Mouse (Mus musculus) kidney, postnatal 36 days (tissue): ENCODE data around the gene Olfr429.
"Not testable (repeated sequence)": the region's sequence is repeated elsewhere in the genome, so short reads cannot be mapped to it uniquely, and the experiment has no call there.

ENCODE experiments used
- DNase-seq, 2 experiments: peaks; one replicate each; pipeline ENCODE4 v3.0.0; 2021 to 2022; ENCODE audit warnings: mixed read lengths in 2 of 2

The Olfr429 gene

GRCm38 (mm10) chr1:174084031-174084430, at the start of gene Olfr429:
Gene Olfr429, plus strand, starts transcription at chr1:174084331.
- DNase-seq = no peak

DNA sequence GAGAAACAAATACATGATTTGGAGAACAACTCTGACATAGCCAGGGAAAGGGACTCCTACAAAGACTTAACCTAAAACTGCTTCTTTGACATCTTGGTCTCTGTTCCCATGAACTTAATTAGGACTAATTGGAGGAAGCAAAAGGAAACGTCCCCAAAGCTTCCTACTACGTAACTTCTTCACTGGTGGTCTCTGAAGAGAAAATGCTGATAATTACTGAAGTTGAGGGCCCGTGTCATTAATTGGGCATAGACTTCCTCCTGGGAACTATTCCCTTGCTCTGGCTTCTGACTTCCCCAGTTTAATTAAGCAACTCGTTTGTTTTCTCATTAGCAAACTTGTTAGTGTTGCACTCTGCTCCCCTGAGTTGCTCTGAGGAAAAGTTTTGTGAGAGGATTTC, 48.3 kb upstream of the Olfr429 start:
- DNase-seq = no peak

- DNase-seq = no peak
Observed at GRCm38 (mm10) chr1:174038480-174038879, 45.7 kb upstream of the Olfr429 start.

GRCm38 (mm10) chr1:174040523-174041177, 43.5 kb upstream of the Olfr429 start, which contains the start of gene Olfr433:
Gene Olfr433, plus strand, starts transcription at chr1:174040705.
- peak; percentile 42 to 75 for DNase-seq

DNA sequence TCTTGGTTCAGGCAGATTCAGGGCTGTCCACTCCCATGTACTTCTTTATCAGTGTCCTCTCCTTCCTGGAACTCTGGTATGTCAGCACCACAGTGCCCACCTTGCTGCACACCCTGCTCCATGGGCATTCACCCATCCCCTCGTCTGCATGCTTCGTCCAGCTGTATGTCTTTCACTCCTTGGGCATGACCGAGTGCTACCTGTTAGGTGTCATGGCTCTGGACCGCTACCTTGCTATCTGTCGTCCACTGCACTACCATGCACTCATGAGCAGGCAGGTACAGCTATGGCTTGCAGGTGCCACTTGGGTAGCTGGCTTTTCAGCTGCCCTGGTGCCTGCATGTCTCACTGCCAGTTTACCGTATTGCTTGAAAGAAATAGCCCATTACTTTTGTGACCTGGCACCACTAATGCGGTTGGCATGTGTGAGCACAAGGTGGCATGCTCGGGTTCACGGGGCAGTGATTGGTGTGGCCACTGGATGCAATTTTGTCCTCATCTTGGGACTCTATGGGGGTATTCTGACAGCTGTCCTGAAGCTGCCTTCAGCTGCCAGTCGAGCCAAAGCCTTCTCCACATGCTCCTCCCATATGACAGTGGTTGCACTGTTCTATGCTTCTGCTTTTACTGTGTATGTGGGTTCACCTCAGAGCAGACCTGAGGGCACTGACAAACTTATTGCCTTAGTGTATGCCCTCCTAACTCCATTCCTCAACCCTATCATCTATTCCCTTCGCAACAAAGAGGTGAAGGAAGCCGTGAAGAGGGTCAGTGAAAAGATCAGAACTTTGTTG, 41.8 kb upstream of the Olfr429 start:
- not testable (repeated sequence) for DNase-seq

- no peak for DNase-seq
Observed at GRCm38 (mm10) chr1:174044431-174044830, 39.7 kb upstream of the Olfr429 start.

DNA sequence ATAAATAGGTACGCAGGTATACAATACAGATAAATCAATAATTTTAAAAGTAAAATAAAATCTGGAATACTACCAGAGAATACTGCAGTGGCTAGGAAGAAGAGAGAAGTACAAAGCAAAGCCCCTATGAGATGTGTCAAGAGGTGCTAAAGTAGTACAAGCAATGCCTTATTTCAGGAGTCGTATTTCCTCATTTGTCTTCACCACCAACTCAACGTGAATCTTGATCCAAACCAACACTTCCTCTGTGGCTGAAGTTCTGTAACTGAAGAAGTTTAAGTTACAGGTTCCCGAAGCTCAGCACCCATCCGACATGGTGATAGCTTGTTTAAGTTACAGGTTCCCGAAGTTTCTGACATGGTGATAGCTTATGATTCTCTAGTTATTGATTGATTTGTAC, 35.9 kb upstream of the Olfr429 start:
- DNase-seq = not testable (repeated sequence)

GRCm38 (mm10) chr1:174048893-174049292, 35.2 kb upstream of the Olfr429 start, which contains the start of gene Olfr432:
Gene Olfr432, plus strand, starts transcription at chr1:174049205.
- no peak for DNase-seq

- DNase-seq = not testable (repeated sequence)
Observed at GRCm38 (mm10) chr1:174049357-174049756, 34.8 kb upstream of the Olfr429 start.

- no peak for DNase-seq
Observed at GRCm38 (mm10) chr1:174050532-174050931, 33.6 kb upstream of the Olfr429 start.

GRCm38 (mm10) chr1:174051515-174051914, 32.6 kb upstream of the Olfr429 start:
- DNase-seq = no peak

GRCm38 (mm10) chr1:174051931-174052536, 32.1 kb upstream of the Olfr429 start:
- no peak for DNase-seq

- no peak for DNase-seq
Observed at GRCm38 (mm10) chr1:174052981-174053380, 31.1 kb upstream of the Olfr429 start.

GRCm38 (mm10) chr1:174055248-174055647, 28.9 kb upstream of the Olfr429 start:
- no peak for DNase-seq

- no peak for DNase-seq
Observed at GRCm38 (mm10) chr1:174066305-174066704, 17.8 kb upstream of the Olfr429 start, which contains the start of gene Olfr430. Gene Olfr430, plus strand, starts transcription at chr1:174066605.

- no peak for DNase-seq
Observed at GRCm38 (mm10) chr1:174096591-174096990, 12.5 kb downstream of the Olfr429 start, which contains the start of gene Olfr427. Gene Olfr427, plus strand, starts transcription at chr1:174096891.

DNA sequence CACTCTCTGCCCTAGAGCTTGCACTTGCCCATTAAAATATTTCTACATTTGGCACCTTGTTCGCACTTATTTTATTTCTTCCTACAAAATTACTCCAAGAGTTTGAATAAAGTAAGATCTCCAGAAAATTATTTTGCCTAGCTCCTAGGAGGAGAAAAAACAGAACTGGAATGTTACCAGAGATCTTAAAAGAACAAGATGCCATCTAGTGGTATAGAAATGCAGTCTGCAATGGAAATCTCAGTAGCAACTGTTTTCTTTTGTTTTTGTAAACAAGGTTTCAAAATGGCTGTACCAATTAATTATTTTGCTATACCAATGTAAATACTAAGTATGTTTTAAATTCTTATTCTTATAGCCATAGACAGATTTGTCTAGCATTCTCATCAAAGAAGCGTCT, 19.6 kb downstream of the Olfr429 start:
- DNase-seq = no peak

GRCm38 (mm10) chr1:174121062-174121461, 36.9 kb downstream of the Olfr429 start, which contains the start of gene Olfr231:
Gene Olfr231, minus strand, starts transcription at chr1:174121162.
- no peak for DNase-seq

GRCm38 (mm10) chr1:174131217-174131616, 47.1 kb downstream of the Olfr429 start, which contains the start of gene Olfr424:
Gene Olfr424, plus strand, starts transcription at chr1:174131517.
- no peak for DNase-seq

DNA sequence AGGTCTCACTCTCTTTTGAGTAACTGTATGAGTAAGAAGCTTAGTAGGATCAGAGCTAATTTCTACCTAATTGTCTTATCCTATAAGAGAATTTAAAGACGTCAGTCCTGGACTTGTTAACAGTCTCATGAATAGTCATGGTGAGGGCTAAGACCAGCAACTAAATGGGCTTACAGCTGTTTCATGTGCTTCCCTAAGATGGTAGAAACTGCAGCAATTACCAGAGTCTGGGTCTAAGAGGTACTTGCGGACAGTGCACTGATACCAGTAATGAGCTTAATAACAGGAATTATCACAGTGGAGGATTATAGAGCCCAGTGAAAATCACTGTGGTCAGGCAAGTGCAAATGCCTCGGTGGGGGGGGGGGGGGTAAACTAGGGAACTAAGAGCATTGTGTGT, 47.9 kb downstream of the Olfr429 start:
- no peak for DNase-seq
